Mouse (Mus musculus): ENCODE results near the gene Il1f6. TPM values are rescaled to one million over a fixed set of nuclear protein-coding genes. Genes with fewer than 3 reads are reported as not detected.
"Not testable (repeated sequence)": the region's sequence is repeated elsewhere in the genome, so short reads cannot be mapped to it uniquely, and the experiment has no call there.

The Il1f6 gene
- not detected in 2 replicates for polyA plus RNA-seq (2014; fragmentation: Nextera tagmentation; extraction: Ambion mirVana)

DNA sequence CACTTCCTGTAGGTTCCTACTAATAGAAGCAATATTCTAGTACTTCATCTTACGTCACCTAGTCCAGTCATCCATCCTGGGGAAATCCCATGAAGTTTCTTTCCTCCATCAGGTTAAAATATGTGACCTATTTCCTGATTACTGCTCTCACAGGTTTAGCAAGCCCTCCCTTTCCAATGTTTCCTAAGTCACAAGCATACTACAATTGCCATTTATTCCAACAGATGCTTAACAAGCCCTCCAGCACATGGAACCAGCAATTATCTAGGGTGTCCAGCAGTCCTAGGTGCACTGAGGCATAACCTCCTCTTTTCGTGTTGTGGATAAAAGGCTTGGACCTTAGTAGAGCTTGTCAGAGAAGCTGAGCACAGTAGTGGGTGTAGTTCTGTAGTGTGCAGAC lies at the start of gene Il1f6:
Gene Il1f6, plus strand, starts transcription at position 301 of the 400 bp plus-strand sequence.
- Histone ChIP-seq H3K9me3 (ENCODE audit: control insufficient read depth, low read length) (no peaks in the 10 kb centered on the region), H3K36me3 (ENCODE audit: control insufficient read depth, insufficient read depth, low read length) (no peaks in the 10 kb centered on the region), H3K4me3 (ENCODE audit: low read length) (no peak within 1 kb of the TSS), H3K27me3 (ENCODE audit: control insufficient read depth, insufficient read depth, low read length) (no peaks in the 10 kb centered on the region), H3K4me2 (replicated peaks; ENCODE audit: low read depth, low read length) (no peak within 1 kb of the TSS), H3K4me1 (ENCODE audit: control insufficient read depth, insufficient read depth, low read length) (no peaks in the 10 kb centered on the region), H3K27ac (ENCODE audit: low read depth, low read length) (no peak within 1 kb of the TSS), H3K9ac (ENCODE audit: low read depth, low read length) (no peak within 1 kb of the TSS)
- 55% methylated on average over 2 of the region's 2 CpGs for WGBS
- ATAC-seq (ENCODE audit: low FRiP score, low TSS enrichment), result no peak

- not testable (repeated sequence) for H3K9ac ChIP-seq (ENCODE audit: low read depth, low read length); H3K27me3 ChIP-seq (ENCODE audit: control insufficient read depth, insufficient read depth, low read length); H3K36me3 ChIP-seq (ENCODE audit: control insufficient read depth, insufficient read depth, low read length); H3K9me3 ChIP-seq (ENCODE audit: control insufficient read depth, low read length); H3K4me1 ChIP-seq (ENCODE audit: control insufficient read depth, insufficient read depth, low read length); H3K27ac ChIP-seq (ENCODE audit: low read depth, low read length); H3K4me3 ChIP-seq (ENCODE audit: low read length)
- peak overlapping the region; percentile 37; the same call in 1 of the 2 replicates for H3K4me2 ChIP-seq (replicated peaks; ENCODE audit: low read depth, low read length)
- WGBS, result 22% methylated on average over 14 of the region's 14 CpGs
- peak; percentile 90; the same call in 1 of the 2 replicates for ATAC-seq (ENCODE audit: low FRiP score, low TSS enrichment)
These were observed 33.4 kb upstream of the Il1f6 start for GRCm38 (mm10) chr2:24181683-24182331.

DNA sequence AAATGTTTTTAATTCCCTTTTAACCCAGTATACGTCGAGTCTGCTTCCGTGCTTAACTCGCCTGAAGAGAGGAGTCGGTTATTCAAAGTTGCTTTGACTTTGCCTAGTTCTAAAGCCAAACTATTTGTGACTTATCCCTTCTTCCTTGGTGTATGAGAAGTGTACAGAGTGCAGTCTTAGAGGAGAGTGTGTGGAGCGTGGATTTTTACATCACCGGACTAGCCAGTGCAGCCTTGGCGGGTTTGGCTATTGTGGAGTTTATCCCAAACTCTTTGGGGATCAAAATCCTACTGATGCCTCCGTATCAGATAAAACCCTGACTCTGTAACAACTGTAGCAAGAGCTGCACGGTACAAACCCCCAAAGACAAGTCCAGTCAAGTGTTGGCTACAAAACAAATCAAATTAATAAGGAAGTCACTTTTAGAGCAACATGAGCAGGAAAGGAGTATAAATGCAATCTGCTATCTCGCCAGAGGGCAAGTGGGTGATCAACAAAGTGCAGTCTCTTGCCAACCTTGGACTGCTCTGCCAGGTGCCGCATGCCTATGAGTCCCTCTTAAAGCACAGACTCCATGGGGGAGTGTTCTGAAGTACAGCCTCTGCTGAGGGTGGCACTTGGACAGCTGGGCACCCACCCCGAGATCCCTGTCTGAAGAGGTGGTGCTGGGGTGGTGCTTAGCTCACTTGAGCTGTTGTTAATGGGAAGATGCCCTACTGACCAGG lies 32.6 kb upstream of the Il1f6 start:
- not testable (repeated sequence) for ATAC-seq (ENCODE audit: low FRiP score, low TSS enrichment); H3K9me3 ChIP-seq (ENCODE audit: control insufficient read depth, low read length); H3K9ac ChIP-seq (ENCODE audit: low read depth, low read length); H3K4me1 ChIP-seq (ENCODE audit: control insufficient read depth, insufficient read depth, low read length); H3K27me3 ChIP-seq (ENCODE audit: control insufficient read depth, insufficient read depth, low read length); H3K27ac ChIP-seq (ENCODE audit: low read depth, low read length); H3K36me3 ChIP-seq (ENCODE audit: control insufficient read depth, insufficient read depth, low read length); H3K4me3 ChIP-seq (ENCODE audit: low read length)
- 62% methylated on average over 13 of the region's 13 CpGs for WGBS
- peak overlapping the region; percentile 37; the same call in 1 of the 2 replicates for H3K4me2 ChIP-seq (replicated peaks; ENCODE audit: low read depth, low read length)

- H3K9ac ChIP-seq (ENCODE audit: low read depth, low read length); H3K9me3 ChIP-seq (ENCODE audit: control insufficient read depth, low read length); H3K4me2 ChIP-seq (replicated peaks; ENCODE audit: low read depth, low read length); H3K27me3 ChIP-seq (ENCODE audit: control insufficient read depth, insufficient read depth, low read length); ATAC-seq (ENCODE audit: low FRiP score, low TSS enrichment); H3K36me3 ChIP-seq (ENCODE audit: control insufficient read depth, insufficient read depth, low read length); H3K4me1 ChIP-seq (ENCODE audit: control insufficient read depth, insufficient read depth, low read length); H3K4me3 ChIP-seq (ENCODE audit: low read length); H3K27ac ChIP-seq (ENCODE audit: low read depth, low read length): not testable (repeated sequence)
These were observed 31.1 kb upstream of the Il1f6 start for GRCm38 (mm10) chr2:24184092-24184491.

- H3K27me3 ChIP-seq (ENCODE audit: control insufficient read depth, insufficient read depth, low read length), result no peaks in the 10 kb centered on the region
- H3K4me1 ChIP-seq (ENCODE audit: control insufficient read depth, insufficient read depth, low read length), result no peaks in the 10 kb centered on the region
- no peaks in the 10 kb centered on the region for H3K9me3 ChIP-seq (ENCODE audit: control insufficient read depth, low read length)
- H3K36me3 ChIP-seq (ENCODE audit: control insufficient read depth, insufficient read depth, low read length), result no peaks in the 10 kb centered on the region
- no peak within 1 kb of the TSS for H3K27ac ChIP-seq (ENCODE audit: low read depth, low read length)
- 88% methylated on average over 1 of the region's 1 CpGs for WGBS
- H3K9ac ChIP-seq (ENCODE audit: low read depth, low read length), result no peak within 1 kb of the TSS
- H3K4me3 ChIP-seq (ENCODE audit: low read length), result no peak within 1 kb of the TSS
- ATAC-seq (ENCODE audit: low FRiP score, low TSS enrichment), result no peak
- no peak within 1 kb of the TSS for H3K4me2 ChIP-seq (replicated peaks; ENCODE audit: low read depth, low read length)
These were observed 29.0 kb upstream of the Il1f6 start, which contains the start of gene Il1f9 for GRCm38 (mm10) chr2:24186176-24186575. Il1f9 (plus strand) TSS chr2:24186476.

DNA sequence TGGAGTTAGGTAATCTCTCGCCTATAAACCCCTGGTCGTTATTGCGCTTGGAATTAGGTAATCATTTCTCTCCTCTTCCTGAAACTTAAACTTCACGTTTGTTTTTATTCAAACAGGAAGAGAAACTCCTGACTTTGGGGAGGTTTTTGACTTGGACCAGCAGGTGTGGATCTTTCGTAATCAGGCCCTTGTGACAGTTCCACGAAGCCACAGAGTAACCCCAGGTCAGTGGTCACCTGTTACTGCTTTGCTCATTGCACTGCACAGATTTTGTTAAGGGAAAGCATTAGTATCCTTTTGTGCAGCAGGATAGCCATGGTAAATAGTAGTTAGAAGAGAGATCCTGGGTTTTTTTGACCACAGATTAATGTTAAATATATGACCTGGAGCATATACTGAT lies 27.6 kb upstream of the Il1f6 start:
- no peak overlapping the region for H3K9ac ChIP-seq (ENCODE audit: low read depth, low read length)
- H3K36me3 ChIP-seq (ENCODE audit: control insufficient read depth, insufficient read depth, low read length), result no peaks in the 10 kb centered on the region
- 68% methylated on average over 6 of the region's 6 CpGs for WGBS
- H3K4me3 ChIP-seq (ENCODE audit: low read length), result no peak overlapping the region
- H3K9me3 ChIP-seq (ENCODE audit: control insufficient read depth, low read length), result no peaks in the 10 kb centered on the region
- no peak for ATAC-seq (ENCODE audit: low FRiP score, low TSS enrichment)
- no peak overlapping the region for H3K4me2 ChIP-seq (replicated peaks; ENCODE audit: low read depth, low read length)
- no peaks in the 10 kb centered on the region for H3K4me1 ChIP-seq (ENCODE audit: control insufficient read depth, insufficient read depth, low read length)
- no peaks in the 10 kb centered on the region for H3K27me3 ChIP-seq (ENCODE audit: control insufficient read depth, insufficient read depth, low read length)
- H3K27ac ChIP-seq (ENCODE audit: low read depth, low read length), result no peak overlapping the region

DNA sequence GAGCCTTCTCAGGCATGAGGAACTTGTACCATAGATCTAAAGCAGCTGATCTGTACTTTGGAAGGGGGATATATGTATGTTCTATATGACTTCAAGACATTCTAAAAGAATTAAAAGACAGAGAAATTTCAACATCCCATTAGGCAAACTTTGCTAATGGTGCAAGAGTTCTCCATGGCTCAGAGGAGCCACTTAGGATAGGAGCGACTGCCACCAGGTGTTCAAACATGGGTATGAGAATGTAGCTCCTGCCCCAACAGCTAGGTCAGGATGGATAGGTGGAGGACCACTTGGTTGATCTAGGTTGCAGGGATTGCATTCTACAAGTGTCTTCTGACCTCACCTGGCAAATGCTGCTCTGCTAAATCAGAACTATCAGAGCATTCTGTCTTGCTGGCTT lies 27.0 kb upstream of the Il1f6 start:
- ATAC-seq (ENCODE audit: low FRiP score, low TSS enrichment), result no peak
- WGBS, result 67% methylated on average over 1 of the region's 1 CpGs
- no peaks in the 10 kb centered on the region for H3K4me1 ChIP-seq (ENCODE audit: control insufficient read depth, insufficient read depth, low read length)

DNA sequence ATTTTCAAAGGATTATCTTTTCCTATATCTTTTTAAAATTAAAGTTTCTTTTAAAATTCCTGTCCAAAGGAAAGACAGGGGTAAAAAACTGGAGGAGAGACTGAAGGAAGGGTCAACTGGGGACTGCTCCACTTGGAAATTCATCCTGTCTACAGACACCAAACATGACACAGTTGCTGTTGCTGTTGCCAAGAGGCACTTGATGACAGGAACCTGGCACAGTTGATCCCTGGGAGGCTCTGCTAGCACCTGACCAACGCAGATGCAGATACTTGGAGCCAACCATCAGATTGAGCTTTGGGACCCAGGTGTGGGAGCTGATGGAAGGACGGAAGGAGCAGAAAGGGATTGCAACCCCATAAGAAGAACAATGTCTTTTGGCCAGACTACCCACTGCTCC lies 12.0 kb downstream of the Il1f6 start:
- Histone ChIP-seq H3K9ac (ENCODE audit: low read depth, low read length) (no peak overlapping the region), H3K4me1 (ENCODE audit: control insufficient read depth, insufficient read depth, low read length) (no peaks in the 10 kb centered on the region), H3K27me3 (ENCODE audit: control insufficient read depth, insufficient read depth, low read length) (no peaks in the 10 kb centered on the region), H3K9me3 (ENCODE audit: control insufficient read depth, low read length) (no peaks in the 10 kb centered on the region), H3K27ac (ENCODE audit: low read depth, low read length) (no peak overlapping the region), H3K36me3 (ENCODE audit: control insufficient read depth, insufficient read depth, low read length) (no peaks in the 10 kb centered on the region), H3K4me2 (replicated peaks; ENCODE audit: low read depth, low read length) (no peak overlapping the region), H3K4me3 (ENCODE audit: low read length) (no peak overlapping the region)
- no peak for ATAC-seq (ENCODE audit: low FRiP score, low TSS enrichment)
- 76% methylated on average over 2 of the region's 2 CpGs for WGBS

More for the DNA sequence above, 27.0 kb upstream of the Il1f6 start:
- no peak overlapping the region for H3K9ac ChIP-seq (ENCODE audit: low read depth, low read length)
- H3K4me2 ChIP-seq (replicated peaks; ENCODE audit: low read depth, low read length), result no peak overlapping the region
- no peak overlapping the region for H3K27ac ChIP-seq (ENCODE audit: low read depth, low read length)
- H3K4me3 ChIP-seq (ENCODE audit: low read length), result no peak overlapping the region
- H3K36me3 ChIP-seq (ENCODE audit: control insufficient read depth, insufficient read depth, low read length), result no peaks in the 10 kb centered on the region
- no peaks in the 10 kb centered on the region for H3K9me3 ChIP-seq (ENCODE audit: control insufficient read depth, low read length)
- H3K27me3 ChIP-seq (ENCODE audit: control insufficient read depth, insufficient read depth, low read length), result no peaks in the 10 kb centered on the region

GRCm38 (mm10) chr2:24267503-24267902 lies 52.3 kb downstream of the Il1f6 start:
- Histone ChIP-seq H3K4me2 (replicated peaks; ENCODE audit: low read depth, low read length) (no peak overlapping the region), H3K4me3 (ENCODE audit: low read length) (no peak overlapping the region), H3K27ac (ENCODE audit: low read depth, low read length) (no peak overlapping the region), H3K4me1 (ENCODE audit: control insufficient read depth, insufficient read depth, low read length) (no peaks in the 10 kb centered on the region), H3K36me3 (ENCODE audit: control insufficient read depth, insufficient read depth, low read length) (no peaks in the 10 kb centered on the region), H3K9ac (ENCODE audit: low read depth, low read length) (no peak overlapping the region), H3K9me3 (ENCODE audit: control insufficient read depth, low read length) (no peaks in the 10 kb centered on the region), H3K27me3 (ENCODE audit: control insufficient read depth, insufficient read depth, low read length) (no peaks in the 10 kb centered on the region)
- 81% methylated on average over 1 of the region's 1 CpGs for WGBS
- no peak for ATAC-seq (ENCODE audit: low FRiP score, low TSS enrichment)

Measured in kidney, embryonic 14.5 days (tissue).